In genomic region chr4:95849497-95849896, GRCm38 (mm10) we compare ENCODE assay signal across 17 mouse cellular contexts.
DNase-seq lines count a peak whose midpoint lies in the region; ATAC-seq lines count a peak whose summit lies in the region.
"Had no signal": no experiment of that assay in that cellular context is flagged by ENCODE, and none has a peak within 500 bp of the region (broad histone marks: within the 10 kb centered on the region; RNA-seq: fewer than 3 reads in every experiment).

No protein-coding gene starts in this region.

- H3K36me3 ChIP-seq in heart, embryonic 16.5 days (ENCODE audit: control insufficient read depth, insufficient read depth): no peaks in the 10 kb centered on the region
- no peaks in the 10 kb centered on the region for H3K36me3 ChIP-seq in embryonic facial prominence, embryonic 15.5 days
- no peaks in the 10 kb centered on the region for H3K36me3 ChIP-seq in forebrain, embryonic 11.5 days (ENCODE audit: control insufficient read depth, insufficient read depth, low read length)
- H3K36me3 ChIP-seq: limb, embryonic 12.5 days; stomach, embryonic 15.5 days had no signal

- 48% methylated on average over 5 of the region's 5 CpGs for WGBS in heart, embryonic 16.5 days
- 62% methylated on average over 5 of the region's 5 CpGs for WGBS in embryonic facial prominence, embryonic 15.5 days
- 85% methylated on average over 5 of the region's 5 CpGs for WGBS in forebrain, embryonic 11.5 days

- H3K4me3 ChIP-seq in heart, embryonic 16.5 days (ENCODE audit: low read length): no peak overlapping the region
- no peak overlapping the region for H3K4me3 ChIP-seq in brown adipose tissue, adult 24 weeks (ENCODE audit: insufficient read depth, low read depth, low read length)
- no peak overlapping the region for H3K4me3 ChIP-seq in embryonic facial prominence, embryonic 15.5 days (replicated peaks)
- H3K4me3 ChIP-seq in forebrain, embryonic 11.5 days (ENCODE audit: low read depth, low read length): no peak overlapping the region
- H3K4me3 ChIP-seq: limb, embryonic 12.5 days; stomach, embryonic 15.5 days had no signal

- no peak overlapping the region for H3K9ac ChIP-seq in heart, embryonic 16.5 days (ENCODE audit: low read length)
- no peak overlapping the region for H3K9ac ChIP-seq in embryonic facial prominence, embryonic 15.5 days
- no peak overlapping the region for H3K9ac ChIP-seq in forebrain, embryonic 11.5 days (ENCODE audit: low read length)
- H3K9ac ChIP-seq: forebrain, postnatal 0 days; limb, embryonic 12.5 days; stomach, embryonic 15.5 days had no signal

- no peak for DNase-seq in heart, adult 8-10 months (ENCODE audit: low spot score)
- no peak for DNase-seq in forebrain, embryonic 11.5 days (ENCODE audit: low spot score)
- no peak for DNase-seq in kidney, postnatal 36 days
- DNase-seq in testis, postnatal 10 days (ENCODE audit: low spot score): no peak
- DNase-seq: cerebellum, adult 9-10 months; embryo, embryonic 11 days; forebrain, postnatal 0 days; gastrocnemius, postnatal 14 days; heart, postnatal 4 days; thymus, postnatal 36 days had no signal

- peaks cover 19% of the 10 kb centered on the region for H3K4me1 ChIP-seq in heart, embryonic 16.5 days (ENCODE audit: control insufficient read depth, insufficient read depth, low read length)
- peaks cover 21% of the 10 kb centered on the region for H3K4me1 ChIP-seq in brown adipose tissue, adult 24 weeks (ENCODE audit: control insufficient read depth, insufficient read depth, insufficient read length, low read length)
- peaks cover 13% of the 10 kb centered on the region for H3K4me1 ChIP-seq in embryonic facial prominence, embryonic 15.5 days
- H3K4me1 ChIP-seq in forebrain, embryonic 11.5 days (replicated peaks; ENCODE audit: control insufficient read depth, insufficient read depth, low read length): peaks cover 3% of the 10 kb centered on the region; the same call in 1 of the 2 replicates

- no peak overlapping the region for H3K4me2 ChIP-seq in heart, embryonic 16.5 days (ENCODE audit: low read depth, low read length)
- no peak overlapping the region for H3K4me2 ChIP-seq in embryonic facial prominence, embryonic 15.5 days (replicated peaks)
- no peak overlapping the region for H3K4me2 ChIP-seq in forebrain, embryonic 11.5 days (ENCODE audit: low read depth, low read length, severe bottlenecking)
- H3K4me2 ChIP-seq: limb, embryonic 12.5 days; stomach, embryonic 15.5 days had no signal

- H3K27ac ChIP-seq in heart, embryonic 16.5 days (ENCODE audit: low read length): peak overlapping the region; percentile 14; the same call in 1 of the 2 replicates
- H3K27ac ChIP-seq in brown adipose tissue, adult 24 weeks (replicated peaks; ENCODE audit: low read depth, low read length): peak overlapping the region; percentile 10; the same call in 1 of the 2 replicates
- H3K27ac ChIP-seq in embryonic facial prominence, embryonic 15.5 days (replicated peaks): no peak overlapping the region
- no peak overlapping the region for H3K27ac ChIP-seq in forebrain, embryonic 11.5 days (ENCODE audit: low read depth, low read length)
- H3K27ac ChIP-seq: limb, embryonic 12.5 days; stomach, embryonic 15.5 days had no signal

- H3K27me3 ChIP-seq in heart, embryonic 16.5 days (ENCODE audit: control insufficient read depth, insufficient read depth, low read length): no peaks in the 10 kb centered on the region
- H3K27me3 ChIP-seq in embryonic facial prominence, embryonic 15.5 days: no peaks in the 10 kb centered on the region
- no peaks in the 10 kb centered on the region for H3K27me3 ChIP-seq in forebrain, embryonic 11.5 days (ENCODE audit: control insufficient read depth, insufficient read depth, low read length)
- H3K27me3 ChIP-seq: limb, embryonic 12.5 days; stomach, embryonic 15.5 days had no signal

- no peaks in the 10 kb centered on the region for H3K9me3 ChIP-seq in heart, embryonic 16.5 days (replicated peaks; ENCODE audit: control insufficient read depth, low read length)
- no peaks in the 10 kb centered on the region for H3K9me3 ChIP-seq in embryonic facial prominence, embryonic 15.5 days (replicated peaks)
- H3K9me3 ChIP-seq in forebrain, embryonic 11.5 days (ENCODE audit: control insufficient read depth, low read length): no peaks in the 10 kb centered on the region
- H3K9me3 ChIP-seq: limb, embryonic 12.5 days; stomach, embryonic 15.5 days had no signal

- ATAC-seq in heart, embryonic 16.5 days (replicated peaks; ENCODE audit: extremely low read depth, insufficient read depth, low FRiP score): no peak
- ATAC-seq in embryonic facial prominence, embryonic 15.5 days (ENCODE audit: insufficient number of reproducible peaks, low FRiP score, low TSS enrichment, low read depth): peak; percentile 60
- ATAC-seq in megakaryocyte, adult 5-6 weeks (ENCODE audit: poor library complexity, severe bottlenecking): peak; percentile 29
- ATAC-seq in forebrain, embryonic 11.5 days (replicated peaks; ENCODE audit: low FRiP score): no peak
- ATAC-seq: forebrain, postnatal 0 days; inflammation-experienced regulatory T-cells, adult 6 months had no signal

Comparison
In these comparisons a context has a peak if more than half of its experiments do, and no peak if none do; other contexts are left out.
1. ATAC-seq: peak in embryonic facial prominence, embryonic 15.5 days (single experiment) and megakaryocyte, adult 5-6 weeks (single experiment); none in heart, embryonic 16.5 days (single experiment) and forebrain, embryonic 11.5 days (single experiment).
2. H3K27ac ChIP-seq: peak in heart, embryonic 16.5 days (single experiment) and brown adipose tissue, adult 24 weeks (single experiment); none in embryonic facial prominence, embryonic 15.5 days (single experiment) and forebrain, embryonic 11.5 days (single experiment).